Mouse (Mus musculus) bone marrow macrophage, adult 2 months (primary cell): Measurements from ENCODE around the gene Ndufs7.

Experiments
- CTCF ChIP-seq: IDR thresholded peaks from 2 replicates; pipeline ENCODE4 v1.5.1; 2012; ENCODE audit warnings: low read depth, mild to moderate bottlenecking, low read length, moderate library complexity
- POLR2A ChIP-seq: IDR thresholded peaks from 2 replicates; pipeline ENCODE4 v1.6.1; 2012; ENCODE audit warnings: mild to moderate bottlenecking, low read depth, low read length, borderline replicate concordance

DNA sequence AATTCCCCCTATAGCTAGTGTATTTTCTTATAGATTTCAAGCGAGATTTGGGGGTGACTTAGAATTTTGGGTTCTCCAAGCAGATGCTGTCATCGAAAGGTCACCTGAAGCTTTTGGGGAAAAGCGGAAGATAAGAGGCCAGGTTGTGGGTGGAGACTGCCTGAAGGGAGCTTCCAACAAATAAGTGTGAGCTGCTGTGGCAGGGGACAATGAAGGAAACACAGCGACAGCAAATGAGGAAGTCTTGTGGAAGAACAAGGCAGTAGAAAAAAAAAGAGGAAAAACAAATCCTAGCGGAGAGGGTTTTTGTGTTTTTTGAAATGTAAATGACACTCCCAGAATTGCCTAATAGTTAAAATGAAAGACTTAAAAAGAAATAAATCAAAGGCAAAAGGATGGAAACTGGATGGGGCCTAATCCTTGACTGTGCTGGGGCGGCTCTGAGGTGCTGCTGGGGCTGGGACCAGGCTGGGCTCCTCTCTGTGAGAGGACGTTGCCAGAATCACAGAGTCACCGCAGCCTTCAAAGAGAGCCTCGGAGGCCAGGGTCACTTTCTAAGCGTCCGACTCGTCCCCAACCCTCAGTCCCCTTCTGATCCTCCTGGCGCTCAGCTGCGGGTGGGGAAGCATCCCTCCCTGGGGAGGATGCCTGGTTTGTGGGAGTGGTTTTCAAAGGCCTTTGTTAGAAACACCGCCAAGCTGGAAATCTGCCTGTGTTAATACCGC, 33.7 kb upstream of the Ndufs7 start:
- no peak for TF ChIP-seq CTCF
- no peak for TF ChIP-seq POLR2A
